In genomic region chr14:30612523-30612922, GRCm38 (mm10) we compare ENCODE assay signal across 1 mouse cellular context.
TF ChIP-seq lines count a peak whose summit lies in the region.

No protein-coding gene starts in this region.

TF ChIP-seq in CH12.LX, 34 proteins besides CTCF, POLR2A, EP300 and RAD21 (continued from another document):
- no peak for TF ChIP-seq HCFC1 (IDR thresholded peaks at IDR 0.05; ENCODE audit: low read depth, low read length)
- no peak; the same call in 1 of the 2 replicates for TF ChIP-seq ETS1 (conservative IDR thresholded peaks at IDR 0.05; ENCODE audit: low read depth, low read length)
- TF ChIP-seq ZNF384 (IDR thresholded peaks at IDR 0.05; ENCODE audit: low read depth, low read length) = no peak
- no peak for TF ChIP-seq JUND (conservative IDR thresholded peaks at IDR 0.05; ENCODE audit: low read depth, low read length)
- no peak for TF ChIP-seq ZMIZ1 (IDR thresholded peaks at IDR 0.05; ENCODE audit: low read depth, low read length)
- TF ChIP-seq RCOR1 (conservative IDR thresholded peaks at IDR 0.05; ENCODE audit: low read depth, low read length) = no peak
- TF ChIP-seq ZKSCAN1 (IDR thresholded peaks at IDR 0.05; ENCODE audit: borderline replicate concordance, low read depth, low read length) = no peak
- no peak for TF ChIP-seq KAT2A (IDR thresholded peaks at IDR 0.05; ENCODE audit: insufficient replicate concordance, low read length)
TF ChIP-seq in CH12.LX: peak in this region for 12.
